Mouse (Mus musculus) kidney, adult 8-10 months (tissue): ENCODE measurements around the gene Olfr881.

Source experiments
- DNase-seq, 2 experiments: peaks; one replicate each; pipeline ENCODE4 v3.0.0; 2022

Gene Olfr881

GRCm38 (mm10) chr9:37991525-37991924, at the start of gene Olfr881:
Gene Olfr881 (plus strand): TSS chr9:37991825.
- no peak for DNase-seq

DNA sequence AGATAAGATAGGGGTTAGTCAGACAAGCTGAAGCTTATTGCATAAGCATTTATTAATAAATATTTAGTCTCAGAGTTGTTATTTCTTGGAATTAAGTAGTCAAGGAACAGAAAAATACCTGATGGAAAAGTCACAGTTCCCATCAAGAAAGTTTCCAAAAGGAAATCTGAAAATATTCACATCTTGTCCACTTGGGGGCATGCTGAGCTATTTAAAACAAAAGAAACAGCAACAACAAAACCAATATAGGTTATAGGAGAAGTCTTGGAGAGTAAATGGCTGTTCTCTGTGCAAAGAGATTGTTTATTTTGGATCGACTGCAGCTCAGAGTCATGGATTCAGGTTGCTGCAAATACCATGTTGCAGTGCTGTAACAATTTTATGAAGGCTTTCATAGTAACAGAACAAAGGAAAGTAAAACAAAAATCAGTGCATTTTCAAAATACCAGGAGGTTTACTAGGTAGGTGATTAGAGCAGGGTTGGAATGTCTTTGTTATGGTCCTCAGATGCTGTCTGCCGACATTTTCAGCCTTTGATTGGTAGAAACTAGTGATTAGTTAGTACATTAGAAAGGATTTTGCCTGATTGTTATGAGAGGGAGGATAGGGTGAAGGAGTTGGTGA, 7.1 kb downstream of the Olfr881 start:
- no peak for DNase-seq

DNA sequence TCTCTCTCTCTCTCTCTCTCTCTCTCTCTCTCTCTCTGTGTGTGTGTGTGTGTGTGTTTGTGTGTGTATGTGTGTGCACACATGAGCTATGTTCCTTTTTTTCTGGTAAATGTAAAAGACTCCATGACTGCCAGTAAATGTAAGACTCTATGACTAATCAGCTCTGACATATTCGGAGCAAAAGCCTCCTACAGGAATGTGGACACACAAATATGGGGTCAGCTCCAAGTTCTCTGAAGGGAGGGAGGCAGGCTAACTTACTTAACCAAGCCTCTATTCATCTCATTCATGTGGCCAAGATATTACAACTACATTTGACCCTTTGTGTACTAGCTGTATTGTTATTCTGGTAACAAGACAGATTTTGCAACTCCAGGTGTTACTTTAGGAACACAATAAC, 8.4 kb downstream of the Olfr881 start:
- no peak for DNase-seq

GRCm38 (mm10) chr9:38025508-38025907, 33.9 kb downstream of the Olfr881 start, which contains the start of gene Olfr883:
Gene Olfr883 (plus strand): TSS chr9:38025808.
- no peak for DNase-seq
